Mouse (Mus musculus) midbrain, postnatal 0 days (tissue): ENCODE results near the gene Gpr85. TPM values are rescaled to one million over a fixed set of nuclear protein-coding genes. Genes with fewer than 3 reads are reported as not detected.
A peak's percentile ranks its signal among the peaks of the same experiment; 100 is the strongest.

Experiments
- ATAC-seq: fragments of 200-750 bp; cut with Nextera tagmentation; 2 replicates; pipeline ENCODE4 v1.8.0; 2017; ENCODE audit warnings: moderate number of reproducible peaks, mild to moderate bottlenecking, moderate TSS enrichment, moderate library complexity; ENCODE audit not compliant: low FRiP score
- DNase-seq: peaks from one replicate; pipeline ENCODE4 v3.0.0-alpha.2; 2015; ENCODE audit warnings: low spot score
- H3K27ac ChIP-seq: fragments of 300-500 bp; sonication (generic); 2 replicates; pipeline ENCODE4 v1.5.1; 2014; ENCODE audit warnings: low read depth, mild to moderate bottlenecking, low read length, mixed read lengths
- H3K27me3 ChIP-seq: fragments of 300-500 bp; sonication (generic); 2 replicates; pipeline ENCODE4 v1.6.1; 2014; ENCODE audit warnings: low read length, control low read depth, mixed read lengths; ENCODE audit not compliant: insufficient read depth
- H3K36me3 ChIP-seq: fragments of 300-500 bp; sonication (generic); 2 replicates; pipeline ENCODE4 v1.6.1; 2014; ENCODE audit warnings: low read length, control low read depth, mixed read lengths; ENCODE audit not compliant: insufficient read depth
- H3K4me1 ChIP-seq: fragments of 300-500 bp; sonication (generic); 2 replicates; pipeline ENCODE4 v1.6.1; 2014; ENCODE audit warnings: mild to moderate bottlenecking, control low read depth, antibody characterized with exemption, low read length, mixed read lengths; ENCODE audit not compliant: insufficient read depth
- H3K4me2 ChIP-seq: fragments of 300-500 bp; sonication (generic); 2 replicates; pipeline ENCODE4 v1.6.1; 2014; ENCODE audit warnings: low read depth, mild to moderate bottlenecking, low read length, mixed read lengths; ENCODE audit not compliant: poor library complexity, severe bottlenecking
- H3K4me3 ChIP-seq: fragments of 300-500 bp; sonication (generic); 2 replicates; pipeline ENCODE4 v1.5.1; 2014; ENCODE audit warnings: low read depth, mild to moderate bottlenecking, low read length, moderate library complexity
- H3K9ac ChIP-seq: fragments of 300-500 bp; sonication (generic); replicated peaks from 2 replicates; pipeline ENCODE4 v1.6.1; 2014; ENCODE audit warnings: mild to moderate bottlenecking, low read length, moderate library complexity, mixed read lengths; ENCODE audit not compliant: poor library complexity, severe bottlenecking
- H3K9me3 ChIP-seq: fragments of 300-500 bp; sonication (generic); 2 replicates; pipeline ENCODE4 v1.6.1; 2016; ENCODE audit warnings: low read length, control low read depth
- CTCF ChIP-seq: IDR thresholded peaks from 2 replicates; pipeline ENCODE4 v1.5.1; 2016; ENCODE audit warnings: antibody characterized with exemption, mild to moderate bottlenecking
- WGBS: fragments of 180-500 bp; shearing (Covaris S2); extraction: QIAGEN DNeasy Blood & Tissue Kit; methylation state at CpG from one replicate; pipeline ENCODE4 v1.1.7; 2014; 5-methylcytosine and 5-hydroxymethylcytosine counted together
- polyA plus RNA-seq: library from polyadenylated mRNA; unstranded; fragments of >200 nt; fragmentation: Nextera tagmentation; extraction: Ambion mirVana; gene quantifications from 2 replicates; pipeline ENCODE4 v1.2.1, GENCODE M21; 2015
- total RNA-seq: library from RNA; depleted of rRNA; stranded (reverse); fragments of >200 nt; gene quantifications from 2 replicates; pipeline ENCODE4 v1.2.3, GENCODE M21; 2014

Gene Gpr85
- total and polyA plus RNA-seq, 2 experiments from 2014 or later, result 121 to 122 TPM

DNA sequence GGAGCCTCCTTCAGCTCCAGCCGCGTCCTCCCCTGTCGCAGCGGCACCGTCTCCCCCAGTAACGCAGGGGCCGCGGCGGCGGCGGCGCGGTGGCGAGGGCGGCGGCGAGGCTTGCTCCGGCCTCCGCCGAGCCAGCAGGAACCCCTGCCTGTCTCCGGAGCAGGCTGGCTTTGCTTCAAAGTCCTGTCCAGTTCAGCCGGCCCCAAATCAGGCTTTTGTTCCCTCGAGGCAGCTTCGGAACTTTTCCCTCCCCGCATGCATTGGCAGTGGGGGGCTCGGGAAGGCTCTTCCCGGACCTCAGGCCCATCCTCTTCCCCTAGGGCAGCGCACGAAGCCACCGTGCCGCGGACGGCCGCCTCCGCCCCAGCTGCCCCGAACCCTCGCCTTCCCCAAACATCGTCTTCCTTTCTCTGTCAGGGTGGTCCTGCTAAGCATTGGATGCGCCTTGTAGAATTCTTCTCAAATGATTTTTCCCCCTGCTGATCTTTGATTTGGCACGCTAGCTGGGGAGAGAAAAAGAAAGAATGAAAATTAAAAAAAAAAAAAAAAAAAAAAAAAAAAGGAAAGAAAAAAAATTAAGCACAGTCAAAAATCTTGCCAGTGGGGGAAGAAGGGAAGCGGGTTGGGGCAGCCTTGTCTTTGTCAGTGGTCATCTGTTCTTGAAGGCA, 931 bp downstream of the Gpr85 start:
- H3K36me3 ChIP-seq, result no peaks in the 10 kb centered on the region
- TF ChIP-seq CTCF, result no peak
- H3K9ac ChIP-seq, result peak overlapping the region; percentile 99
- H3K27me3 ChIP-seq, result no peaks in the 10 kb centered on the region
- no peaks in the 10 kb centered on the region for H3K9me3 ChIP-seq
- ATAC-seq (peak; percentile 83), DNase-seq (peak; percentile 89)
- under 1% methylated on average over 38 of the region's 41 CpGs for WGBS
- no peaks in the 10 kb centered on the region for H3K4me1 ChIP-seq
- peak overlapping the region; percentile 99 for H3K27ac ChIP-seq
- peak overlapping the region; percentile 76 for H3K4me2 ChIP-seq
- H3K4me3 ChIP-seq, result peak overlapping the region; percentile 77

DNA sequence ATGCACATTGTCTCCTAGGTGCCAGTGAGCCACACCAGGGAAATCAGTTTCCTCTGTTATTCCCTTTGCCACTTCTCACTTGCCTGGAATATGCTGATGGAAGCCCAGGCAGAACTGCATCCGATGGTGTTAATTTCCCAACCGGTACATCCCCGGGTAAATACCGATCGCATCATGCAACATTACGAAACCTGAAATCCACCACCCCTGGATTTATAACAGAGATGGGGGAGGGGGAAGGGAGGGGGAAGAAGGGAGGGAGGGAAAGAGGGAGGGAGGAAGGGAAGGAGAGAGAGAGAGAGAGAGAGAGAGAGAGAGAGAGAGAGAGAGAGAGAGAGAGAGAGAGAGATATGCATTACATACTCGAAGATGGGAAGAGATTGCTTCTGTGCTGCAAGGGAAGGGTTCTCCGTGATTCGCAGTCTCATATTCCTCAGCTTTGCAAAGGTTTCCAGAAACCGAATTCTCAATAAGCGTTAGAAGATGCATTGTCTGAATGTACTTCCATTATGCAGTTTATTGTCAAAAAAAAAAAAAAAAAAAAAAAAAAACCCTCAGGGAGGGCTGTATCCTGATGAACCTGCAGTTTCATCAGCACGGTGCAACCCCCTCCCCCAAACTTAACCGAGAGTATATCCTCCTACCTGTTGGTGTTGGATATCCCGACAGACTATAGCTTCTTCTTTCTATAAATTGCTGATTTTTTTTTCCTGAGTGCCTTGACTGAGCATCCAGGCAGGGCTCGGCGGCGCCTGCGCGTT, 1.6 kb downstream of the Gpr85 start:
- peak overlapping the region; percentile 77 for H3K4me3 ChIP-seq
- ATAC-seq, result peak; percentile 28
- H3K9me3 ChIP-seq, result no peaks in the 10 kb centered on the region
- no peaks in the 10 kb centered on the region for H3K27me3 ChIP-seq
- DNase-seq, result peak; percentile 69
- peak overlapping the region; percentile 76 for H3K4me2 ChIP-seq
- peaks cover 4% of the 10 kb centered on the region; the same call in 1 of the 2 replicates for H3K4me1 ChIP-seq
- no peaks in the 10 kb centered on the region for H3K36me3 ChIP-seq
- H3K27ac ChIP-seq, result peak overlapping the region; percentile 99
- WGBS, result 1% methylated on average over 19 of the region's 19 CpGs
- TF ChIP-seq CTCF, result no peak
- H3K9ac ChIP-seq, result peak overlapping the region; percentile 99

DNA sequence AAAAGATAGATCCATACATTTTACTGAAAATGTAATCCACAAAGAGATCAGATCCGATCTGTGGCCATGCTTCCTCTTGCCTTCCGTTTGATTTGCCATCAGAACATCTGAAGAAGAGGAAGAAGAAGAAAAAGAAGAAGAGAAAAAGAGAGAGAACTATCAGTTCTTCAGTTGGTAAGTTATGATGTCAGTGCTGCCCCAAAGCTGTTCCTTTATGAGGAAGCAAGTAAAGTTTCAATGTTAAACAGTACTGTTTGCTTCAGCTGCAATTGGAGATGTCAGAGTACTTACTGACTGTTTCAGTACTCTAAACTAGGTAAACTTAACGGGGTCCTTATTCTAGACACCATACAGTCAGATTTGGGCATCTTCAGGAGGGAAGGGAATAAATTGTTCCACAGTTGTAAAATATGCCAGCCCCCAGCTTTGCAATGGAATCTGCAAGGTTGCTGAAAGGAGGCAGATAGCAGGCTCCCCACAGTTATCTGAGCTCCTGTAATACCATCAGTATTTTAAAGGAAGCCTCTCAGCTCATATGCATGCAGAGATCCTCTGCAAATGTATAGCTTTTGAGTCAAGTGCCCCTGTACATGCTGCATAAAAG, 2.7 kb downstream of the Gpr85 start:
- ATAC-seq (no peak), DNase-seq (peak; percentile 26)
- 37% methylated on average over 3 of the region's 3 CpGs for WGBS
- peak overlapping the region; percentile 99 for H3K9ac ChIP-seq
- TF ChIP-seq CTCF, result no peak
- peak overlapping the region; percentile 99 for H3K27ac ChIP-seq
- peak overlapping the region; percentile 77 for H3K4me3 ChIP-seq
- H3K4me2 ChIP-seq, result peak overlapping the region; percentile 76
- H3K36me3 ChIP-seq, result no peaks in the 10 kb centered on the region
- peaks cover 8% of the 10 kb centered on the region; the same call in 1 of the 2 replicates for H3K4me1 ChIP-seq
- no peaks in the 10 kb centered on the region for H3K9me3 ChIP-seq
- H3K27me3 ChIP-seq, result no peaks in the 10 kb centered on the region

DNA sequence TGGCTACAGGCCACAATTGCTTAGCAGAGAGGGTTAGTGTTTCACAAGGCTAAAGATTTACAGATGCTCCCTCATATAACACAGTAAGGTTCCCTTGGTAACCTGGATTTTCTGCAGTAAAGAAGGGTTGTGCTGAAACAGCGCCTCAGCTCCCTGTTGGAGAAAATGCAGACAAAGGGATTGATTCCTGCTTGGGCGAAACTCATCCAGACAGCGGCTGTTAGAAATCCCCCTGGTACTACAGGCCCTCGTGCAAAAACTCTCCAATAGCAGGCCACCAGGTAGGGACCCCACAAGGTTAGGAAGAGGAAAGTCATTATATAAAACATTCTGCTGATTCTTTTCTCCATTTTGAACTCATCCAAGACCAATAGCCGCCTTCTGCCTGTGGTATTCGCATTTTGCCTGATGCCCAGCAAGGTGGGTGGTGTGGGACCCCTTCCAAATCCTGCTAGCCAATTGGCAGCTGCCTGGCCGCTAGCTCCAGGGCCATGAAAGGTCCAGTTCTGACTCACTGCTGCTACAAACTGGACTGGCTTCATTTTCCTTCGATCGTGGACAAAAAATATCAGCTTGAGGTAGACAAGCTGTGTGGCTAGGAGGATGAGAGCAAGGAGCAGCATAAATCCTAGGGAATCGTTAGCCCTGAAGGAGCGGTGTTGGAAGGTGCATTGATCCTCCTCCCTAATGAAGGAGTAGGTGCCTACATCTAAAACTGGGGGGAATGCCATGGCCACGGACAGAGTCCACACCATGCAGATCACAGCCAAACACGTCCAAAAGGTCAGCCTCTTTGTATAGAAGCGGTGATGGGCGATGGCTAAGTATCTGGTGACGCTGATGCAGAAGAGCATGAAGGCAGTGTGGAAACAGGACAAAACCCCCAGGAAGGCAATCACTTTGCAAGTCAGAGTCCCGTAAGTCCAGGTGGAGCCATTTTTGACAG, 3.7 kb downstream of the Gpr85 start:
- H3K36me3 ChIP-seq, result no peaks in the 10 kb centered on the region
- H3K4me1 ChIP-seq, result peaks cover 8% of the 10 kb centered on the region; the same call in 1 of the 2 replicates
- H3K27me3 ChIP-seq, result no peaks in the 10 kb centered on the region
- DNase-seq (peak; percentile 82), ATAC-seq (peak; percentile 73)
- peak; percentile 35; the same call in 1 of the 2 replicates for TF ChIP-seq CTCF
- H3K9ac ChIP-seq, result peak overlapping the region; percentile 99
- H3K9me3 ChIP-seq, result no peaks in the 10 kb centered on the region
- peak overlapping the region; percentile 99 for H3K27ac ChIP-seq
- H3K4me2 ChIP-seq, result peak overlapping the region; percentile 76
- WGBS, result 26% methylated on average over 17 of the region's 17 CpGs
- H3K4me3 ChIP-seq, result peak overlapping the region; percentile 77

DNA sequence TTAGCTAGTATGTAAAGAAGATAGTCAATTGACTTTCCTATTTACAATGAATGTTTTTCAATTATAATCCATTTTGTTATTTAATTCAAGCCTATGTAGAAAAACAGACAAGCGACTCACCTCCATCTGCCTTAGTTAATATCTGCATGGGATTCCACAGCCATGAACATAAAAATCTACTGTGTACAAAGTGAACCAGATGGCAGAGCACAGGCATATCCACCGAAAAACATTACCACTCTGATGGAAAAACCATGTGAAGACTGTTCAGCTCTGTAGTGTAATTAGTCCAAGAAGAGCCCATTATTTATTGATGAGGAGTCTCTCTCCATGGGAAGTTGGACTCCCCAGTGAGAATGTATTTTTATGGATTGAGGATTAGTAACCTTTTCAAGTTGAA, 7.0 kb downstream of the Gpr85 start:
- no peak for ATAC-seq
- DNase-seq, result no peak
- Histone ChIP-seq H3K27ac (no peak overlapping the region), H3K9ac (no peak overlapping the region), H3K36me3 (no peaks in the 10 kb centered on the region), H3K4me1 (peaks cover 11% of the 10 kb centered on the region; the same call in 1 of the 2 replicates), H3K27me3 (no peaks in the 10 kb centered on the region), H3K9me3 (no peaks in the 10 kb centered on the region), H3K4me3 (peak overlapping the region; percentile 16; the same call in 1 of the 2 replicates), H3K4me2 (peak overlapping the region; percentile 44)
- TF ChIP-seq CTCF, result no peak
- 50% methylated on average over 2 of the region's 2 CpGs for WGBS
